Mouse (Mus musculus) heart, embryonic 13.5 days (tissue): Measurements from ENCODE around the gene Prelid3b. TPM values are rescaled to one million over a fixed set of nuclear protein-coding genes. Genes with fewer than 3 reads are reported as not detected.

Experiments
- ATAC-seq: fragments of 200-750 bp; cut with Nextera tagmentation; 2 replicates; pipeline ENCODE4 v1.8.0; 2017; ENCODE audit warnings: moderate TSS enrichment; ENCODE audit not compliant: insufficient number of reproducible peaks, low FRiP score, low TSS enrichment; ENCODE audit errors: extremely low read depth
- H3K27ac ChIP-seq: fragments of 300-500 bp; sonication (generic); replicated peaks from 2 replicates; pipeline ENCODE4 v1.5.1; 2015; ENCODE audit warnings: moderate library complexity, mild to moderate bottlenecking, inconsistent platforms
- H3K27me3 ChIP-seq: fragments of 300-500 bp; sonication (generic); replicated peaks from 2 replicates; pipeline ENCODE4 v1.6.1; 2015; ENCODE audit warnings: mild to moderate bottlenecking, inconsistent platforms
- H3K36me3 ChIP-seq: fragments of 300-500 bp; sonication (generic); 2 replicates; pipeline ENCODE4 v1.6.1; 2015; ENCODE audit warnings: mild to moderate bottlenecking, inconsistent platforms
- H3K4me1 ChIP-seq: fragments of 300-500 bp; sonication (generic); 2 replicates; pipeline ENCODE4 v1.6.1; 2015; ENCODE audit warnings: inconsistent platforms
- H3K4me2 ChIP-seq: fragments of 300-500 bp; sonication (generic); 2 replicates; pipeline ENCODE4 v1.6.1; 2015; ENCODE audit warnings: inconsistent platforms, mild to moderate bottlenecking, moderate library complexity
- H3K4me3 ChIP-seq: fragments of 300-500 bp; sonication (generic); 2 replicates; pipeline ENCODE4 v1.5.1; 2015; ENCODE audit warnings: moderate library complexity, mild to moderate bottlenecking, inconsistent platforms
- H3K9ac ChIP-seq: fragments of 300-500 bp; sonication (generic); 2 replicates; pipeline ENCODE4 v1.6.1; 2015; ENCODE audit warnings: inconsistent platforms, mild to moderate bottlenecking, moderate library complexity
- H3K9me3 ChIP-seq: fragments of 300-500 bp; sonication (generic); 2 replicates; pipeline ENCODE4 v1.6.1; 2016; ENCODE audit warnings: inconsistent platforms
- WGBS: fragments of 180-500 bp; shearing (Covaris S2); methylation state at CpG from one replicate; pipeline ENCODE4 v1.1.7; 2015; ENCODE audit warnings: mixed read lengths; 5-methylcytosine and 5-hydroxymethylcytosine counted together
- polyA plus RNA-seq: library from polyadenylated mRNA; unstranded; fragments of >200 nt; fragmentation: Nextera tagmentation; extraction: Ambion mirVana; gene quantifications from 2 replicates; pipeline ENCODE4 v1.2.1, GENCODE M21; 2015

Prelid3b gene
- polyA plus RNA-seq, 1 experiment from 2014 or later: 125 TPM

DNA sequence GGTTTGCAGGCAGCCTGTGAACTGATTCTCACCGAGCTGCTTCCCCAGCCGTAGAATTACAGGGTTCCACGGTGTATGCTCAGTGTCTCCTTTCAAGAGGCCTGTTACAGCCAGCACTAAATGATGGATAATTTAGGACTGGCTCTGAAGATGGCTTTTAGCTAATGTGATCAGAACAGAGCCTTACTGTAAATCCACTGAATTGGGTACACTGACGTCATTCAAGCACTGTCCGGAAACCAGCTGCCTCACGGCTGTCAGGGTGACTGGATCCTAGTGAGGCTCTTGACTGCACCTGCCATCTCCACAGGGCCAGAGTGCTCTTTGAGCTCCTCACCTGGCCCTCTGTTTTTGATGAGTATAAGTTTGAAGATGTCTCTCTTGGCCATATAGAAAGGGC is 51.8 kb downstream of the Prelid3b start:
- H3K4me1 ChIP-seq: peaks cover 18% of the 10 kb centered on the region
- H3K4me2 ChIP-seq: no peak overlapping the region
- no peaks in the 10 kb centered on the region for H3K27me3 ChIP-seq
- peaks cover 67% of the 10 kb centered on the region for H3K36me3 ChIP-seq
- no peak overlapping the region for H3K9ac ChIP-seq
- no peak for ATAC-seq
- no peak overlapping the region for H3K27ac ChIP-seq
- H3K4me3 ChIP-seq: no peak overlapping the region
- no peaks in the 10 kb centered on the region for H3K9me3 ChIP-seq
- WGBS: 86% methylated on average over 6 of the region's 6 CpGs

DNA sequence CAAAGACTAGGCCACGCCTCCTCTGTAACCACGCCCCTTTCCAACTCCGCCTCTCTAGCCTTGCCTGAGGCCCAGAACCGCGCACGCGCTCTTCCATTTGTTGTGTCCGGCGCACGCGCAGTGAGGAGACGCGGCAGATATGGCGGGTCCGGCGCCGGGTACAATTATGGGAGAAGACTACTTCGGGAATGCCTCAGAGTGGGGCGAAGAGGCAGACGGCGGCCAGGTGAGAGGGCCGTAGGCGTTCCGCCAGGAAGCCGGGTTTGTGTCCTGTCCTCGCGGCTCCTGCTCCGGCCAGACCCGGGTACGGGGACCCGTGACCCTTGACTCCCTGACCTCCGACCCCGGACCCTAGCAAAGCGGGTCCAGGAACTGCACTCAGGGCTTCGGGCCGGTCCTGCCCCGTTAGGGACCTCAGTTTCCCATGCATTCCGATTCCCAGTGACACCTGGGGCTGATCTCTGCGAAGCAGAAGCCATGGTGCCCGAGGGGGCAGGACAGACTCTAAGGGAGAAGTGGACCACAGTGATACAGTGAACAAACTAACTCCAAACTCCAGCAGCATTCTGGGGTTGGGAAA is 57.1 kb downstream of the Prelid3b start, which contains the start of gene Nelfcd:
TSS of gene Nelfcd (plus strand) at position 74 of the 580 bp plus-strand sequence.
- H3K9ac ChIP-seq: peak within 1 kb of the TSS; percentile 96
- H3K4me2 ChIP-seq: peak within 1 kb of the TSS; percentile 85
- H3K4me3 ChIP-seq: peak within 1 kb of the TSS; percentile 89
- no peaks in the 10 kb centered on the region for H3K27me3 ChIP-seq
- peak within 1 kb of the TSS; percentile 9; the same call in 1 of the 2 replicates for H3K27ac ChIP-seq
- no peaks in the 10 kb centered on the region for H3K9me3 ChIP-seq
- ATAC-seq: peak; percentile 92
- H3K36me3 ChIP-seq: peaks cover 14% of the 10 kb centered on the region
- H3K4me1 ChIP-seq: peaks cover 20% of the 10 kb centered on the region
- under 1% methylated on average over 40 of the region's 40 CpGs for WGBS

Other genes with a start within 250 kb of the Prelid3b start
- gene Gnas, start 188.8 kb downstream of the Prelid3b start, polyA plus RNA-seq: 1,244 and 1,252 TPM in 2 replicates
- gene Gm20721, start 126.4 kb downstream of the Prelid3b start, polyA plus RNA-seq: 16.0 and 26.6 TPM in 2 replicates
- 78.4 and 82.0 TPM in 2 replicates for gene Nelfcd, start 57.3 kb downstream of the Prelid3b start, polyA plus RNA-seq
- gene Ctsz, start 34.0 kb downstream of the Prelid3b start, polyA plus RNA-seq: 118 and 126 TPM in 2 replicates
- 5.2 and 5.4 TPM in 2 replicates for gene Tubb1, start 22.4 kb downstream of the Prelid3b start, polyA plus RNA-seq
- 1,102 and 1,120 TPM in 2 replicates for gene Atp5e, start 9.0 kb downstream of the Prelid3b start, polyA plus RNA-seq
- 0.01 TPM in 1 of 2 replicates, not detected in the other for gene Zfp831, start 170.5 kb upstream of the Prelid3b start, polyA plus RNA-seq